Mouse (Mus musculus) thymus, adult 2 months (tissue): ENCODE results near the gene Pcnp.

ENCODE experiments used
- CTCF ChIP-seq: fragments of 200-500 bp; IDR thresholded peaks from 2 replicates; pipeline ENCODE4 v1.5.1; 2012; ENCODE audit warnings: mild to moderate bottlenecking, control low read depth, low read length, moderate library complexity, borderline replicate concordance; ENCODE audit not compliant: control insufficient read depth, poor library complexity, insufficient read depth; ENCODE audit errors: extremely low read depth
- POLR2A ChIP-seq: fragments of 200-500 bp; IDR thresholded peaks from 2 replicates; pipeline ENCODE4 v1.6.1; 2012; ENCODE audit warnings: mild to moderate bottlenecking, low read length, control low read depth, moderate library complexity; ENCODE audit not compliant: control insufficient read depth, poor library complexity, insufficient read depth; ENCODE audit errors: extremely low read depth

DNA sequence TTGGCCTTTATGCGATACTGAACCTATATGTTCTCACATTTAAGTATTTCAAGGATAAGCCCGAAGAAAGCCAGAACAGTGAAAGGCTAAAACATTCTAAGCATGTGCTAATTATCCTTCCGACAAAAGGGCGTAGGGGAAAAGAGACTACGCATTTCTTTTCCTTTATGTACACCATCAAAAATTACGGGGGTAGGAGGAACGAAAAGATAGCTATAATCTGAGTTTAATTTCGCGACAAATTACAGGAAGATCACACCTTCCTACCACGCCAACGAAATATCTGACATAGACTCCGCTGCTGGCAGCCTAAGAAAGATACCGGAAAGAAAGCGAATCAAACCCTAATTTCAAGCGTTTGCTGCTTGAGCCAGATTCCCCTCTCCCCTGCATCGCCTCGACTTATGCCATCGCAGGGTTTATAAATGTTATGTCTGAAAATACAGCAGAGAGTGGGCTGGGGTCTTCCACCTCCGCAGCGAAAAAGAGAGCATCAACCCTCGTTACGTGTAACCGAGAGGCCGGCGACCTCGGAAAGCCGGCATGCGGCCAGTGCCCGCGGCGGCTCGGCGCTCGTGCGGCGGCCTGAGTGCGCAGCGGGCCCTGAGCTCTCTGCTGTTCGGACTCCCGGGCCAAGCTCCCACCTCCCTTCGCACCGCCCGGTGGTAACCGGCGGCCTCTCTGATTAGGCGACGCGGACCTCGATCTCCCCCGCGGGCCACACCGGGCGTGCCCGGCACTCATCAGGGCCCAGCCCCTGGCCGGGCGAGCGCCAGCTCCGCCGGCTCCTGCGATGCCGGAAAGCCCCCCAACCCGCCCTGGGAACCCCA lies 602 bp downstream of the Pcnp start:
- TF ChIP-seq POLR2A (no peak), CTCF (no peak)
